Mouse (Mus musculus) B cell, adult 62 days (primary cell): ENCODE data around the gene Hoxb7. TPM values are rescaled to one million over a fixed set of nuclear protein-coding genes. Genes with fewer than 3 reads are reported as not detected.

ENCODE experiments used
- total RNA-seq: library from RNA; stranded (reverse); gene quantifications from 4 replicates; pipeline ENCODE4 v1.2.4, GENCODE M21; 2023

Gene Hoxb7
- total RNA-seq = not detected in 4 replicates

GRCm38 (mm10) chr11:96285771-96286738, at the start of gene Hoxb7:
Hoxb7 (plus strand) TSS chr11:96286623.

GRCm38 (mm10) chr11:96270996-96271540, 15.4 kb upstream of the Hoxb7 start, which contains the start of gene Hoxb9:
Hoxb9 (plus strand) TSS chr11:96271457.

GRCm38 (mm10) chr11:96281855-96282570, 4.4 kb upstream of the Hoxb7 start, which contains the start of gene Hoxb8:
Hoxb8 (plus strand) TSS chr11:96281905.

GRCm38 (mm10) chr11:96291681-96292564, 5.5 kb downstream of the Hoxb7 start, which contains the start of gene Hoxb6:
Hoxb6 (plus strand) TSS chr11:96292476.

GRCm38 (mm10) chr11:96303151-96304099, 17.0 kb downstream of the Hoxb7 start, which contains the start of gene Hoxb5:
Hoxb5 (plus strand) TSS chr11:96303336.

GRCm38 (mm10) chr11:96317608-96318367, 31.4 kb downstream of the Hoxb7 start, which contains the start of gene Hoxb4:
Hoxb4 (plus strand) TSS chr11:96318267.

GRCm38 (mm10) chr11:96323154-96323553, 36.7 kb downstream of the Hoxb7 start, which contains the start of gene Hoxb3:
Hoxb3 (plus strand) TSS chr11:96323326.

Other genes starting within 250 kb of the Hoxb7 start
- 50.6 to 51.5 TPM (median 51.0 TPM) in 4 replicates for gene Ube2z, start 221.2 kb upstream of the Hoxb7 start, total RNA-seq
- gene Atp5g1, start 211.0 kb upstream of the Hoxb7 start, total RNA-seq = 90.4 to 106 TPM (median 95.4 TPM) in 4 replicates
- not detected in 4 replicates for gene Calcoco2, start 174.7 kb upstream of the Hoxb7 start, total RNA-seq
- gene Ttll6, start 152.8 kb upstream of the Hoxb7 start, total RNA-seq = not detected in 4 replicates
- not detected in 4 replicates for gene Hoxb13, start 92.3 kb upstream of the Hoxb7 start, total RNA-seq
- not detected in 4 replicates for gene Hoxb9, start 15.2 kb upstream of the Hoxb7 start, total RNA-seq
- not detected in 4 replicates for gene Hoxb8, start 4.7 kb upstream of the Hoxb7 start, total RNA-seq
- gene Hoxb6, start 5.9 kb downstream of the Hoxb7 start, total RNA-seq = not detected in 4 replicates
- not detected in 4 replicates for gene Hoxb5, start 16.7 kb downstream of the Hoxb7 start, total RNA-seq
- 1.3 to 2.5 TPM (median 1.6 TPM) in 4 replicates for gene Hoxb4, start 31.6 kb downstream of the Hoxb7 start, total RNA-seq
- gene Hoxb3, start 36.7 kb downstream of the Hoxb7 start, total RNA-seq = 0.38 to 0.43 TPM in 2 of 4 replicates, not detected in the others
- not detected in 4 replicates for gene Hoxb2, start 63.9 kb downstream of the Hoxb7 start, total RNA-seq
- not detected in 4 replicates for gene Hoxb1, start 79.1 kb downstream of the Hoxb7 start, total RNA-seq
- 2.1 to 4.0 TPM (median 3.1 TPM) in 4 replicates for gene Skap1, start 178.0 kb downstream of the Hoxb7 start, total RNA-seq